In the genomic region with DNA sequence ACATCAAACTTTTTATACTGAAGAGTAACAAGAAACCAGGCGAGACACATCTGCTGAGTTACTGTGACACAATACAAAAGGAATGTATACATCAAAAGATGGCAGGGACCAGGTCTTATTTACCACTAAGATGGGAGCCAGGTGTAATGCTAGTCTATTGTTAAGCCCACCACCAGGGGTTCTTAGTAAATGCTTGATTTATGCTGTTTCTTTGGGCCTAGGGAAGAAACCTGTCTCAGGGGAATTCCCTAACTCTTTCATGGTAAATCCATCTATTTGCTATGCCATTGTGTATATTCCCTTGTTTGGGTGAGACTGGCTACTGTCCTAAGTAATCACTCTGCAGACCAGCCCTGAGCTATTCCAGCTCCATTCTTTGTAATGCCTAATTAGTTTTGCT, we compare ENCODE assay signal across 4 mouse cellular contexts.
DNase-seq lines count a peak whose midpoint lies in the region; ATAC-seq lines count a peak whose summit lies in the region.
"Not testable (repeated sequence)": the region's sequence is repeated elsewhere in the genome, so short reads cannot be mapped to it uniquely, and the experiment has no call there.

No protein-coding gene starts in this region.

- not testable (repeated sequence) for H3K9ac ChIP-seq in midbrain, embryonic 11.5 days (ENCODE audit: low read length)

- ATAC-seq in midbrain, embryonic 11.5 days (ENCODE audit: low FRiP score) = not testable (repeated sequence)

- H3K27me3 ChIP-seq in midbrain, embryonic 11.5 days (ENCODE audit: control insufficient read depth, insufficient read depth, low read length) = not testable (repeated sequence)

- H3K4me1 ChIP-seq in midbrain, embryonic 11.5 days (ENCODE audit: control insufficient read depth, insufficient read depth, low read length) = not testable (repeated sequence)

- 78% methylated on average over 1 of the region's 1 CpGs for WGBS in midbrain, embryonic 11.5 days

- H3K36me3 ChIP-seq in midbrain, embryonic 11.5 days (ENCODE audit: control insufficient read depth, insufficient read depth, low read length) = not testable (repeated sequence)

- DNase-seq in ES-CJ7 (ENCODE audit: low read depth, low spot score) (peak; percentile 9), R1 (ENCODE audit: low read depth, low spot score) (peak; percentile 85), ZHBTc4 (ENCODE audit: low read depth, low spot score) (peak; percentile 76)
- DNase-seq in midbrain, embryonic 11.5 days (ENCODE audit: low spot score, missing footprints) = peak; percentile 59

- not testable (repeated sequence) for H3K9me3 ChIP-seq in midbrain, embryonic 11.5 days (ENCODE audit: control insufficient read depth, low read length)

- H3K27ac ChIP-seq in midbrain, embryonic 11.5 days (ENCODE audit: low read depth, low read length) = not testable (repeated sequence)

- H3K4me3 ChIP-seq in midbrain, embryonic 11.5 days (ENCODE audit: low read depth, low read length) = not testable (repeated sequence)

- not testable (repeated sequence) for H3K4me2 ChIP-seq in midbrain, embryonic 11.5 days

Comparison
In these comparisons a context has a peak if more than half of its experiments do, and no peak if none do; other contexts are left out.
1. DNase-seq: peak in every context shown above with its lines; median percentile 85 in R1; 76 in ZHBTc4; 59 in midbrain, embryonic 11.5 days; 9 in ES-CJ7.